Mouse (Mus musculus) kidney, postnatal 25 days (tissue): ENCODE data around the gene Rarres1.

Experiments
- DNase-seq, 2 experiments: peaks; one replicate each; pipeline ENCODE4 v3.0.0; 2021; ENCODE audit warnings: mixed read lengths in 2 of 2

The Rarres1 gene

GRCm38 (mm10) chr3:67515274-67515801, at the start of gene Rarres1:
TSS of gene Rarres1 (minus strand) at chr3:67515523.
- DNase-seq = peak; percentile 13 to 62

GRCm38 (mm10) chr3:67564731-67565357, 49.5 kb upstream of the Rarres1 start:
- no peak for DNase-seq

DNA sequence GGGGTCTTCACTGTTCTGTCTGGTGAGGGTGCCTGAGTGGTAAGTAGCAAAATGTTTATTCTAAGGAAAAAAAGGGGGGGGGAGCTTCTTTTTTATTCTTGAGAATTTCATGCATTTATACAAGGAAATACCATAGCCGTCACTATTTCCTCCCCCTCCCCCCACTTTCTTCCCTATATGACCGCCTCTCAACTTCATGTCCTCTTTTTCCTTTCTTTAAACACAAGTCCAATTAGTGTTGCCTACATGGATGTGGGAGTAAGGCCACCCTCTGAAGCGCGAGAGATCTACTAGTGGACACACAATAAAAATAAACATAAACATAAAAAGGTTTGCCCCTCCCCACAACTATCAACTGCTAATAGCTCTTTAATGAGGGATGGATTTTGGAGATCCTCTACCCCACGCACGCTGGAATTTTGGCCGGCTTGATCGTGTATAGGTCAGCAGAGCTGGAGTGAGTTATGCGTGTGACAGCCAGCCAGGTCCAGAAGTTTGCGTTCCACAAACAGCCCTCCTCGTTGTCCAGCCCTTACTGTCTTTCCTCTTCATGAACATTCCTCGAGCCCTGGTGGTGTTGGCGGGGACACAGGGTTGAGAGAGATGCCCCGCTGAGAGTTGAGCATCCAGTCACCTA, 42.5 kb upstream of the Rarres1 start:
- no peak for DNase-seq

GRCm38 (mm10) chr3:67557200-67557651, 41.9 kb upstream of the Rarres1 start:
- no peak for DNase-seq

DNA sequence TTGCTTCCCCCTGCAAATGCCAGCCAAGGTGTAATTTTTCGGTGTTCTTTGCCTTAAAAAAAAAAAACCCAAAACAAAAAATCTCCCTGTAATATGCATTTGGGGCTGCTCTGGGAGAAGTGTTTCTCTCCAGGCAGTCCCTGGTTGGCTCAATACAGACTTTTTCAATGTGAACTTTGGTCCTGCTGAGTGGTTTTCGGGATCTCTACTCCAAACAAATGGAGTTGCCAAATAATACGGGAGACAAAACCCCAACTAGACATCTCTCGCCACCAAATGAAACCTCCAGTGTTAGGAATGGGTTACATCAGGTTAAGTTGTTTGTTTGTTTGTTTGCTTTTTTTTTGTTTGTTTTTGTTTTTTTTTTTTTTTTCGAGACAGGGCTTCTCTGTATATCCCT, 39.9 kb upstream of the Rarres1 start:
- no peak for DNase-seq

DNA sequence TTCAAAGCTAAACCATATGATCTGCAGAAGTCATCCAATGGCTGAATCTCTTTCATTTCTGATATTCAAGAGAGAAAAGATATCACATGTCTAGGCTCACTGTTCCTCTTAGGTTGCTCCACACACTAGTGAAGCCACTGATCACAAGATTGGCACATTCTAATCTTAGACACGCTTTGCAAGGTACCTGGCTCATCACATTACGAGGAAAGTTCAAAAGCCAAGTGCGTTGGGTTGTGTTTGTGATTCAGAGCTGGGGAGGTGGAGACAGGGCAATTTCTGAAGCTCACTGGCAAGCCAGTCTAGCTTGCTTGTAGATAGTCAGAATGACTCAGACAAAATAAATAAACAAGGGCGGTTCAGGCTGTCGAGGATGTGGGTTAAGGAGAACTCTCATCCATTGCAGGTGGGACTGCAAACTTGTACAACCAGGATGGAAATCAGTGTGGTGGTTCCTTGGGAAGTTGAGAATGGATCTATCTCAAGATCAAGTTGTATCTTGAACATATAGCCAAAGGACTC, 38.7 kb upstream of the Rarres1 start:
- no peak for DNase-seq

DNA sequence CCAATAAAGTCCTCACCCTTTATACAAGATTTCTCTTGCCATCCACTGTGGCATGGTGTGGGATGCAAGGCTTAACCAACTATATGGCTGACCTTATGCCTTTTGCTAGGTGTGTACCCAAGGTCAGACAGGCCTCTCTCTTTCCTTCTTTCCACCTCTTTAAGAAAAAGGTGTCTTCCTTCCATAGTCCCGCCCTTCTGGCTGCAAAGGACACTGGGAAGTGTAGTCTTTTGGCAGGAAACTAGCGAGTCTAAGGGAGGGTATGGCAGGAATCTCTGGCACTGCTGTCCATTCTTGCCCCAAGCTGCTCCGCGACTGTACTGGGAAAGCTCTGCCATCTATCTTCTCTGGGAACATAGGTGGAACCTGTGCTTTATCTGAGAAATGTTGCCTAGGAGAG, 38.0 kb upstream of the Rarres1 start:
- peak; percentile 26 to 58 for DNase-seq

DNA sequence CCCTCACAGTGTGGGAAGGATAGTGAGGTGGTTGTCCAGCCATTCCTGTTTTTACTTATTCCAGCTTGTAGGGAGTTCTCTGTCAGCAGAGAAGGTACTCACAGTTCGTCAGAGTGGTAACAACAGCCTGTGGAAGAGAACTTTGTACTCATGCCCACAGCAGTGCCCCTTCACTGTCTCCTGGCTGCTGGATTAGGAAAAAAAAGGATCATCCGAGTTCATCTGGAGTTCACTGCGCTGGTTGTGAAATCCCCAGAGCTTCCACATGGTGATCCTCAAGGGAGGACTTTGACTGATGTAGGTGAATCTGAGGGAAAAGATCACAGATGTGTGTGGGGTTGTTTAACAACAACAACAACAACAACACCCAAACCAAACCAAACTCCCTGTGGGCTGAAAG, 35.9 kb upstream of the Rarres1 start:
- DNase-seq = peak in 1 of 2 experiments; percentile 51

DNA sequence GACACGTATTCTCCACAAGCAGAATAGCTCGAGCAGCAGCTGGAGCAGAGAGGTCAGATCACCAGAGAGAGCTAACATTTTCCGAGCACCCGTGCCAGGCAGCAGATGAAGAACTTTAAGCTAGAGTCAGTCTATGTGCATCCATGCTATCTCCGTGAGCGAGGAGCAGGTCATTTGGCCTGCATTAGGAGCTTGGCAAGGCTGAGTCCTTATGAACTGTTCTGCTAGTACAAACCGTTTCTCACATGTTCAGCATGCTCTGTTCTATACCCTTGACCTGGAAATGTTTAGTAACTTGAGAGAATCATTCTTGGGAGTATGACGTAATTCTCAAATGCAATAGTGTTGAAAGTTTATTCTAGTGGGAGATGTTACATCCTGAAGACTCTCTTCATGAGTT, 28.3 kb upstream of the Rarres1 start:
- no peak for DNase-seq

DNA sequence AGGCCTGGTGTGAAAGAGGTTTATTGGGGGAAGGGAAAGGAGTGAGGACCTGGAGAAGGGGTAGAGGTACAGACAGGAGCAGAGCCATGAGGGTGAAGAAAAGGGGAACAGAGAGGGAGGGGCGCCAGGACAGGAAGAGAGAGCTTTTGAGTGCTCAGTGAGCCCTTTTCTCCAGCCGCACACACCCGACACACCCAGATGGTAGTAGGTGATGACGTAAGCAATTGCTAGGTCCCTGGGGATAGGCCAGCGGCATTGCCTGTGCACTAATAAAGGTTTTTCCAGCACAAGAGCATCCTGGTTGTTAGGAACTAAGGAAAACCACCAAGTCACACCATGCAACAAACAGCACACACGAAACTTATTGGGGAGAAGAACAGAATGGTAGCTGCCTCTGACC, 9.4 kb upstream of the Rarres1 start:
- no peak for DNase-seq

DNA sequence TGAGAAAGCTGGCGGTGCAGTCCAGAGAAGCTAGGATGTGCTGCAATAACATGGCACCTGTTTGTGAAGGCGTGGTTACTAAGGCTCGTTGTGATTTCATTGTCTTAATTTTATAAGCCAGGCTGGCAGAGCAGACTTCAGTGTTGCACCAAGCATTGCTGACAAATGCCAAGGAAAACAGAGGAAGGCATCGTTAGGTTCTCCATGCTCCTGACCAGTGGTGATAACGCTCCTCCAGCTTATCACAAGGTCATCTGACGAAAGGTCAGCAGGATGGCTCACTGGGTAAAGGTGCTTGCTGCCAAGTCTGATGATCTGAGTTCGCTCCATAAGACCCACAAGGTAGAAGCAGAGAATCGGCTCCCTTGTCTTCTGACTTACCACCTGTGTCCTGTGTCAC, 7.4 kb upstream of the Rarres1 start:
- no peak for DNase-seq

- no peak for DNase-seq
These were observed 5.3 kb upstream of the Rarres1 start for GRCm38 (mm10) chr3:67520568-67521143.

DNA sequence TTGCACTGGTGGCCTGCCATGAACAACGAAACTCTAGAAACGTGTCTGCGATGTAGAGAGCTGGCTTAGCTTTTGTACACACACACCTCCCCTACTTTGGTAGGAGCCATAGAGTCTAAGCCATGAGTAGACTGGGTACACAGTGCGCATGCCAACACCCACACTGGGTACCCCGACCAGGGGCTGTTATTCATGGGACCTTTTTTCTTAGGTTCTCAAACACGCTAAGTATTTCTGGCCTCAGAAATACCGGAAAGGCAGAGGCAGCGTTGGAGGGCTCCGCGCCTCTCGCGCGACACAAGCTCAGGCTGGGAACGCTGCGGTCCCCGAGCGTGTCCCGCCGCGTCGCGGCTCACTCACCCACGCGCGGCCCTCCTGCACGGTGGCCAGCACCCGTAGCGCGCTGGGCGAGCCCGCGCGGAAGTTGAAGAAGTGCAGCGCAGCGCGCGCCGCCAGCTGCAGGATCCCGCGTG, 486 bp downstream of the Rarres1 start:
- DNase-seq = no peak

GRCm38 (mm10) chr3:67512807-67513206, 2.5 kb downstream of the Rarres1 start:
- peak; percentile 78 to 89 for DNase-seq

- no peak for DNase-seq
These were observed 7.0 kb downstream of the Rarres1 start for GRCm38 (mm10) chr3:67508216-67508892.

DNA sequence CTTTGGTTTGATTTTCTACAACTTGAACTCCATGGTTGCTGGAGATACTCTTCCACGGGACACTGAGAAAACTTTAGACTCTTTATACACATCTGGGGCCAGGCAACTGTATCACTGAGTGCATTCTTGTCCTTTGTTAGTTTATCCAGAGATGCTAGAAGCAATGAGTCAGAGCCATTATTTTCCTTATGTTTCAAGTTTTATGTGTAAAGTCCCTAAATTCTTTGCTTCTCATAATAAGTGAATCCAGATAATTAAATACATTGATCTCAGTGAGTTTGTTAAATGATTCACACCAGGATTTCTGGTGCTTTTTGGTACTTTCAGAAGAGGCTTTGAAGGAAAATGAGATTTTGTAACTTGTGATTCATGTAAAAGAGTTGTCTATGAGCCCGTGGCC, 10.0 kb downstream of the Rarres1 start:
- DNase-seq = no peak

DNA sequence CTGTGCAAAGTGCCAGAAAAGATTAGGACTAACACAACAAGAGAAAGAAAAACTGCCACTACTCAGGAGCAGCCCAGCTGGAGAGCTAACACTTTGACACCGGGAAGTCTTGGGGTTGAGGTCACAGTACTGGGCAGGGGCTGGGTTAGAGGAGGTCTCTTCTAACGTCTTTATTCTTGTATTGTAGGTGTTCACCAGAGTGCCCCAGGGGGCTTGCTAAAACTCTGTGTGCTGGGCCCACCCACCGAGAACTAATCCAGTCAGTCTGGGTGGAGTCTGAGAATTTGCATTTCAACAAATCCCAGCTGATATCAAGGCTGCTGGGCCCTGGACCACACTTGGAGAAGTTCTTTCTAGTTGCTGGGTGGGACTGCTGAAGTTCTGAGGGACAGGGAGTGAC, 11.4 kb downstream of the Rarres1 start:
- no peak for DNase-seq

GRCm38 (mm10) chr3:67499406-67499791, 15.9 kb downstream of the Rarres1 start:
- DNase-seq = no peak

DNA sequence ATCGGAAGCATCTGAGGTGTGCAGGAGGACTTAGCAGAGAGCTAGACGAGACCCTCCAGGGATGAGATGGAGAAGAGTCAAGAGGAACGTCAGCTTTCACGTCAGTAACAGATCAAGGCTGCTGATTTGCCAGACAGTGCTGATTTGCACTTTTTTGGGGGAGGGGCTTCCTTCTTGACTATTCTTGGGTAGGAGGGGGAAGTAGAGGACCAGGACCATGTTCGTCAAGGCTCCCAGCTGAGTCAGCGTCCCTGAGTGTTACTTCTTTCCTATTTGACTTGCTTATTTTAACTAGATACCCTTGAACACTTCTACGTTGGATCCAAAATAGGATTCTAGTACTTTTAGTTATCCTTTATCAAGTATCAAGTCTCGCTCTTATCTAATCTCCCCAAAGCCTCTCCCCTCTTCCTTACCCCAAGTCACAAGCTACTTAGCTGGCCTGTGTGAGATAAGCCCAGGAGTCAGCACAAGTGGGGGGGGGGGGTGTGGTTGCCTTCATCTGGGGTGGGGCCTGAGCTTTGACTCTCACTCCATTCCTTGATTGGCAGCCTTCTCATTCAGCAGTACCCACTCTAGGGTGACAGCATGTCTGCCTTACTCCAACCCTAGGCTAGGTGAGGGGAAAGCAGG, 16.4 kb downstream of the Rarres1 start:
- no peak for DNase-seq

- no peak for DNase-seq
These were observed 17.3 kb downstream of the Rarres1 start for GRCm38 (mm10) chr3:67497998-67498397.

DNA sequence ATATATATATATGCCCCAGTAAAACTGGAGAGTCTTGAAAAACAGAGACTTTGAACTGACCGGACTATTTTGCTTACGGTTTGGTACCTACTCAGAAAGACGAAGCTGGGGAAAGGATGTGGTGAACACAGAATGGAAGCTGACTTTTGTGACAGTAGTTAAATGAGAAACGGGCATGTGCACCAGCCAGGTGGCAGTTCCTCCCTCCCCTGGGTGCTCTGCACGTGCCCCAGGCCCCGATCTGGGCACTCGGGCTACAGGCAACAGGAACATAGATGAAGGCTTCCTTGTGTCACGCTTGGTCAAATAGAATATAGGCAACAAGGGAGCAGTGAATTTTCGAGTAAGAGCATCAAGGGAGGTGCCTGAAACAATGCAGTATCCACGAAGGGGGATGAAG, 19.0 kb downstream of the Rarres1 start:
- DNase-seq = no peak

- DNase-seq = no peak
These were observed 22.2 kb downstream of the Rarres1 start for GRCm38 (mm10) chr3:67493132-67493531.
